Mouse (Mus musculus): ENCODE results near the gene Sv2a.

Sv2a gene

GRCm38 (mm10) chr3:96180727-96181477 lies at the start of gene Sv2a:
Gene Sv2a, plus strand, starts transcription at chr3:96181151.
- peak; percentile 59 to 83 for DNase-seq

- DNase-seq = no peak
These were observed 48.5 kb upstream of the Sv2a start for GRCm38 (mm10) chr3:96132478-96132877.

- peak; percentile 44 to 66 for DNase-seq
These were observed 47.5 kb upstream of the Sv2a start for GRCm38 (mm10) chr3:96133327-96133905.

- peak; percentile 83 to 88 for DNase-seq
These were observed 45.9 kb upstream of the Sv2a start for GRCm38 (mm10) chr3:96135011-96135410.

- DNase-seq = peak; percentile 33 to 74
These were observed 33.0 kb upstream of the Sv2a start for GRCm38 (mm10) chr3:96147950-96148349.

GRCm38 (mm10) chr3:96151836-96152235 lies 29.1 kb upstream of the Sv2a start:
- no peak for DNase-seq

- DNase-seq = no peak
These were observed 28.3 kb upstream of the Sv2a start for GRCm38 (mm10) chr3:96152611-96153010.

- no peak for DNase-seq
These were observed 25.4 kb upstream of the Sv2a start for GRCm38 (mm10) chr3:96155501-96155900.

GRCm38 (mm10) chr3:96159820-96160219 lies 21.1 kb upstream of the Sv2a start:
- DNase-seq = no peak

- DNase-seq = peak; percentile 66 to 86
These were observed 20.6 kb upstream of the Sv2a start for GRCm38 (mm10) chr3:96160222-96160802.

GRCm38 (mm10) chr3:96160803-96161516 lies 20.0 kb upstream of the Sv2a start:
- peak; percentile 90 to 94 for DNase-seq

- peak; percentile 67 to 71 for DNase-seq
These were observed 18.8 kb upstream of the Sv2a start, which contains the start of gene Mtmr11 for GRCm38 (mm10) chr3:96161869-96162840. Gene Mtmr11, plus strand, starts transcription at chr3:96162004.

GRCm38 (mm10) chr3:96163040-96163439 lies 17.9 kb upstream of the Sv2a start:
- no peak for DNase-seq

GRCm38 (mm10) chr3:96168466-96169158 lies 12.3 kb upstream of the Sv2a start:
- no peak for DNase-seq

GRCm38 (mm10) chr3:96170276-96170675 lies 10.7 kb upstream of the Sv2a start:
- DNase-seq = peak in 1 of 2 experiments; percentile 40

- peak in 1 of 2 experiments; percentile 41 for DNase-seq
These were observed 9.9 kb upstream of the Sv2a start for GRCm38 (mm10) chr3:96170976-96171545.

GRCm38 (mm10) chr3:96171583-96172196 lies 9.3 kb upstream of the Sv2a start:
- DNase-seq = no peak

- peak; percentile 90 to 94 for DNase-seq
These were observed 8.5 kb upstream of the Sv2a start, which contains the start of gene Sf3b4 for GRCm38 (mm10) chr3:96172197-96173178. Gene Sf3b4, plus strand, starts transcription at chr3:96172332.

GRCm38 (mm10) chr3:96173185-96173584 lies 7.8 kb upstream of the Sv2a start:
- no peak for DNase-seq

Data from kidney, postnatal 25 days (tissue).